Mouse (Mus musculus): ENCODE results near the gene Scn4b. TPM values are rescaled to one million over a fixed set of nuclear protein-coding genes. Genes with fewer than 3 reads are reported as not detected.
A peak's percentile ranks its signal among the peaks of the same experiment; 100 is the strongest.

Gene Scn4b
- 10 to 100 TPM; 10.9 to 12.1 TPM for total RNA-seq (2021)
- long read RNA-seq, experiment 1, full-length matches to known transcripts = 2 of 2 reads
- long read RNA-seq, experiment 1, partial matches to known transcripts = 0 of 2 reads
- long read RNA-seq, experiment 1, other reads (novel, unspliced or antisense) = 0 of 2 reads
- long read RNA-seq, experiment 2, full-length matches to known transcripts = 3 of 4 reads
- long read RNA-seq, experiment 2, partial matches to known transcripts = 0 of 4 reads
- long read RNA-seq, experiment 2, other reads (novel, unspliced or antisense) = 1 of 4 reads

- no peak for DNase-seq (ENCODE audit: low spot score in 2 of 2)
- peak within 1 kb of the TSS; percentile 66 for H3K4me3 ChIP-seq
- H3K27ac ChIP-seq = peak within 1 kb of the TSS; percentile 70
- no peak for TF ChIP-seq CTCF (conservative IDR thresholded peaks at IDR 0.05)
Measured at GRCm38 (mm10) chr9:45138191-45139032, at the start of gene Scn4b. TSS of gene Scn4b (plus strand) at chr9:45138395.

DNA sequence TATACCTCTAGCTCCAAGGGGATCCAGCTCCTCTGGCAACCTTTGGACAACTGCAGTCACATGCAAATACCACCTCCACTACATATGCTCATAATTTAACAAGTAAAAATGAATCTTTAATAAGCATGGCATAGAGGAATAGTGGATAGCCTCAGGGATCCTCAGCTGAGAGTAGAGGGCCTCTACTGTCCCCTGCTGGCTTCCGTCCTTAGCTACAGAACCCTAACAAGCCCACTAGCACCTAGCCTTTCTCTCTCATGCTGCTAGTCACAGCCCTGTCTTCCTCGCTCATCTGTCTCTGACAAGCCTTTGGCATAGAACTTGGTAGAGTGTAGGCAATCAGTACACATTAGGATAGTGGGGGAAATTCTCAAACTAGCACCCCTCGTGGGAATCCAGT is 47.4 kb upstream of the Scn4b start:
- Histone ChIP-seq H3K4me3 (no peak overlapping the region), H3K27ac (no peak overlapping the region)
- TF ChIP-seq CTCF (conservative IDR thresholded peaks at IDR 0.05) = peak; percentile 71
- DNase-seq (ENCODE audit: low spot score in 2 of 2) = no peak

DNA sequence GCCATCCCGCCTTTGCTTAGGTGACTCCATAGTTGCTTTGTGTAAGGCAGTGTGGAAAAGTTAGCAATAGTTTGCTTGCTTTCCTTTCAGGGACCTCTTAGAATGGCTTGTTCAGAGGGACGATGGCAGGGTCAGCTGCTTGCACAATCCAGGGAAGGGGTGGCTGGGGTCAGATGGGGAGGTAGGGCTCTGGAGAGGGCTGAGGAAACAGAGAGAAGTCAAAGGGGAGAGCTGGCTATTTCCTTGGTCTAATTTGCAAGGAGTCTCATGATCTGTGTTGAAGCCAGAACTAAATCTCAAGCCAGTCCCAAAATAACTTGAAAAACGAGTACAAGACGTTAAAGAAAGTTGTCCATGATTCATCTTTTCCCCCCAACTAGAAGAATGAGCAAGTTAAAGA is 45.6 kb upstream of the Scn4b start:
- DNase-seq (ENCODE audit: low spot score in 2 of 2) = no peak
- no peak overlapping the region for H3K4me3 ChIP-seq
- no peak for TF ChIP-seq CTCF (conservative IDR thresholded peaks at IDR 0.05)
- H3K27ac ChIP-seq = no peak overlapping the region

GRCm38 (mm10) chr9:45095149-45095937 is 42.9 kb upstream of the Scn4b start:
- Histone ChIP-seq H3K4me3 (no peak overlapping the region), H3K27ac (no peak overlapping the region)
- no peak for TF ChIP-seq CTCF (conservative IDR thresholded peaks at IDR 0.05)
- no peak for DNase-seq (ENCODE audit: low spot score in 2 of 2)

DNA sequence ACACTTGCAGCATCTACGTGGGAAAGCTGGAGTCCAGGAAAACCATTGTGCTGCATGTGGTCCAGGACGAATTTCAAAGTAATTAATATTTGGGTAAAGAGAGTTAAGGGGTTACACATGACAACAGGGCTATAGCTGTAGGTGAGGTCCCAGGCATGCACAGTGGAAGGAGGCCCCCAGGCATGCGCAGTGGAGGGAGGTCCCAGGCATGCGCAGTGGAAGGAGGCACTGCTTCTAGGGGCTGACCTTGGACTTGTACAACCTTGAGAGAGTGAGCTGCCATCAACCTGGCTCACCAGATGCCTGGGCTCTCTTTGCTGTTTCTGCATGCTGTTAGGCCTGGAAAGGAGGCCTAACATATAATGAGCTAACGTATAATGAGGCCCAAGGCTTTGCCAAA is 40.3 kb upstream of the Scn4b start:
- Histone ChIP-seq H3K27ac (no peak overlapping the region), H3K4me3 (no peak overlapping the region)
- no peak for TF ChIP-seq CTCF (conservative IDR thresholded peaks at IDR 0.05)
- DNase-seq (ENCODE audit: low spot score in 2 of 2) = no peak

GRCm38 (mm10) chr9:45098426-45098825 is 39.8 kb upstream of the Scn4b start:
- DNase-seq (ENCODE audit: low spot score in 2 of 2) = no peak
- Histone ChIP-seq H3K4me3 (no peak overlapping the region), H3K27ac (no peak overlapping the region)
- TF ChIP-seq CTCF (conservative IDR thresholded peaks at IDR 0.05) = no peak

DNA sequence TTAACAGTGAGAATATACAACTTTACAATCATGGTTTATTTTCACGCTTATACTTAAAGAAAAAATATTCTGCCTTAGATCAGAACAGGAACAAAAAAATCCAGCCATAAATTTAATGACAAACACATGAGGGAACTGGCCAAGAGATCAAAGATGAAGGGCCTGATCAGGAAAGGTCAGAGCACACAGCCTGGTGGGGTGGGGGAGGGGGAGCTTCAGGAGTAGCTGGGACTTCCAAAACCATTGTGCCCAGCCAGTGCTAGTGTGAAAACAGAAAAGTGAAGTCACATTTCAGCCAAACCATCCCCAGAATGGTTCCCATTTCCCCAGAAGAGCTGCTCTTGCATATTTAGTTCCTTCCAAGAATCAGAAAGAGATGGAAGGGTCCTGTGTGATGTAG is 35.7 kb upstream of the Scn4b start:
- H3K27ac ChIP-seq = no peak overlapping the region
- DNase-seq (ENCODE audit: low spot score in 2 of 2) = no peak
- no peak overlapping the region for H3K4me3 ChIP-seq
- TF ChIP-seq CTCF (conservative IDR thresholded peaks at IDR 0.05) = no peak

DNA sequence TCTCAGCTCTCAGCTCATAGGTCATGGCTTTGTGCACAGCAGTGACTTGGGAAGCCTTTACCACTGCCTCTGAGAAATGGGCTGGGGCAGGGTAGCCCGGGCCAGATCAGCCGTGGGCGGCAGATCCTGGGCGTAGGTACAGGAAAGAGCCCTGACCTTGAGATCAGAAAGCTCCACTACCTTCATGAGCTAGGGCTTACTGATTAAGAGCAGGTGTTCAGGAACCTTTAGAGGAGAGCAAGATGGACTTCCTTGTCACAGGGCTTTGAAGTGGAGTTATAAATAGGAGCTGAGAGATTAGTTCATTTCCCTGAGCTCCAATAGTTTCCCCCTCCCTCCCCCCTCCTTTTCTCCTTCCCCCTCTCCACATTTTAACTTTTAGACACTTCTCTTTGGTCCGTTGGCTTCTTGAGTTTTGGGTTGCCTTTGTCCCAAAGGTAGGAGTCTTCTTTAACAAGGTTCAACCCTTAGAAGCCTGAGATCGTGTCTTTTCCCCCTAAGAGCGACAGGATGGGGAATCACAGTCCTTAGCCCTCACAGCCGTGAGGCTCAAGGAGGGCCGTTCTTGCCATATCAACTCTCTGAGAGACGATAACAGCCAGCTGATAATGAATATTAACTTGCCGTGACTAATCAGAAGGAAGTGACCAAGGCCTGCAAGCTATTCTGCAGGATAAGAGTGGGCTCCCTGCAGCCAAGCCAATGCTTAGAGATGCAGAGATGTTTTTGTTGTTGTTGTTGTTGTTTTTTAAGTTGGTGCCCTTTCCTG is 34.8 kb upstream of the Scn4b start:
- DNase-seq (ENCODE audit: low spot score in 2 of 2) = no peak
- no peak for TF ChIP-seq CTCF (conservative IDR thresholded peaks at IDR 0.05)
- Histone ChIP-seq H3K4me3 (no peak overlapping the region), H3K27ac (no peak overlapping the region)

- no peak for DNase-seq (ENCODE audit: low spot score in 2 of 2)
- Histone ChIP-seq H3K4me3 (no peak overlapping the region), H3K27ac (no peak overlapping the region)
- no peak for TF ChIP-seq CTCF (conservative IDR thresholded peaks at IDR 0.05)
Measured at GRCm38 (mm10) chr9:45105596-45106374, 32.4 kb upstream of the Scn4b start.

DNA sequence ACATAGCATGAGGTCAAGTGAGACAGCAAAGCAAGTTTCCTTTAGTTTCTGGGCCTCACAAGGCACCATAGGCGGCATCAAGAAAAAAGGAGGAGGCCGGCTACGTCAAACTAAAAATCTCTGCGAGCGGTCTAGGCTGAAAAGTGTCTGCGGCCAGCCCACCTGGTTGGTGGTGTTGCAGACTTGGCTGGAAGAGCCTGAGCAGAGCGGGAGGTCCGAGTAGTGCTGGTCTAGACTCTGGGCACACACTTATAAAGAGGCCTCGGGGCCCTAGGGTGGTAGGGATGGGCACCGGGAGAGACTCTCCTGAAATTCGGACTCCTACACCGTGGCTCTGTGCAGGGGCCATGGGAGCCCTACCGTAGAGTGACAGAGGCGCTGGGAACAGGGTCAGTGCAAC is 22.5 kb upstream of the Scn4b start:
- no peak for TF ChIP-seq CTCF (conservative IDR thresholded peaks at IDR 0.05)
- H3K27ac ChIP-seq = peak overlapping the region; percentile 83
- H3K4me3 ChIP-seq = peak overlapping the region; percentile 60
- peak; percentile 64 to 75 for DNase-seq (ENCODE audit: low spot score in 2 of 2)

- Histone ChIP-seq H3K27ac (no peak overlapping the region; the same call in 1 of the 2 replicates), H3K4me3 (no peak overlapping the region)
- DNase-seq (ENCODE audit: low spot score in 2 of 2) = no peak
- no peak for TF ChIP-seq CTCF (conservative IDR thresholded peaks at IDR 0.05)
Measured at GRCm38 (mm10) chr9:45116819-45117218, 21.4 kb upstream of the Scn4b start.
